Mouse (Mus musculus): ENCODE measurements around the gene BC049730. TPM values are rescaled to one million over a fixed set of nuclear protein-coding genes. Genes with fewer than 3 reads are reported as not detected.

BC049730 gene
- polyA plus RNA-seq (2012; rRNA removed; ENCODE audit: low replicate concordance) = not detected in 2 replicates

DNA sequence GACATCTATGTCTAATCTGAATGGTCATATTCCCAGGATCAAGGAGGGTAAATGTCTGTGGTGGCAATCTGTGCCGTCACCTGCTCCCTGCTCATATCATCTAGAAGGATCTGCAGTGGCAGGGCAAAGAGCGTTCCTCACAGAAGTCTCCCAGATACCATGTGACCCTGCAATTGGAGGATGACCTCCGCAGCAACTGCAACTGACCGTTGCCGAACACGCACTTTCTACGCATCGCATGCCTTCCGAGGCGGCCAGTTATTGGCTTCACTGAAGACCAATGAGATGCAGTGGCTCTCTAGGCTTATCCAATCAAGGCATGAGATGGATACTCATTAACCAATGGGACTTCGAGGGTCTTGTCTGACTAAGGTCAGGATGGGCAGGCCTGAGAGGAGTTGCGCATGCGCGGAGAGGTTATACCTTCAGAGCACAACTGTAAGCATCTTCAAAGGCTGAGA is at the start of gene BC049730:
TSS of gene BC049730 (plus strand) at position 411 of the 461 bp plus-strand sequence.

DNA sequence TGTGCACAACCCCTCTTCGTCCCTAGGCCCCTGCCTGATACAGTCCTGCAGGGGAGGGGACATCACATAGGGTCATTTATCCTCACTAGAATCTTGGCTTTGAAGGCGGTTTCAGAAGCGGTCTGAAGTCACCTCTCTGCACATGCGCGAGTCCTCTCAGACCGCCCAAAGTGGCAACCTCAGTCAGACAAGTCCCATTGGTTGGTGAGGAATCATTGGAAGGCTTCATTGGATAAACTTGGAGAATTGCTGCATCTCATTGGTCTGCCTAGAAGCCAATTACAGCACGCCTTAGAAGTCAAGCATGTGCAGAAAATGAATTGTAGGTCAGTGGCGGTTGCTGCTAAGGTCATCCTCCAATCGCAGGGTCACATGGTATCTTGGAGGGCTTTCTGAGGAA is 32.5 kb upstream of the BC049730 start, which contains the start of gene Tex101:
TSS of gene Tex101 (minus strand) at position 101 of the 400 bp plus-strand sequence.

DNA sequence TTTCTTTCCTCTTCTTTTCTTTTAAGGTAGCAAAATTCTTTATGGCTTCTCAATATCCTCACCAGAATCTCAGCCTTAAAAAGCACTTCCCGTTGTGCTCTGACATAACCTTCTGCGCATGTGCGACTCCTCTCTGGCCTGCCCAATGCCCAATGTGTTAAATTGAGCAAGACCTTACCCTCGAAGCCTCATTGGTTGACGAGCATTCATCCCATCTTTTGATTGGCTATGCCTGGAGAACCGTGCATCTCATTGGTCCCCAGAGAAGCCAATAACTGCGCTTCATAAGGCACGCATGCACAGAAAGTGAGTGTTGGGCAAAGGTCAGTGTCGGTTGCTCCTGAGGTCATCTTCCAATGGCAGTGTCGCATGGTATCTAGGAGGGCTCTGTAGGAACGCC is 17.8 kb downstream of the BC049730 start, which contains the start of gene Gm4763:
TSS of gene Gm4763 (minus strand) at position 101 of the 400 bp plus-strand sequence.

DNA sequence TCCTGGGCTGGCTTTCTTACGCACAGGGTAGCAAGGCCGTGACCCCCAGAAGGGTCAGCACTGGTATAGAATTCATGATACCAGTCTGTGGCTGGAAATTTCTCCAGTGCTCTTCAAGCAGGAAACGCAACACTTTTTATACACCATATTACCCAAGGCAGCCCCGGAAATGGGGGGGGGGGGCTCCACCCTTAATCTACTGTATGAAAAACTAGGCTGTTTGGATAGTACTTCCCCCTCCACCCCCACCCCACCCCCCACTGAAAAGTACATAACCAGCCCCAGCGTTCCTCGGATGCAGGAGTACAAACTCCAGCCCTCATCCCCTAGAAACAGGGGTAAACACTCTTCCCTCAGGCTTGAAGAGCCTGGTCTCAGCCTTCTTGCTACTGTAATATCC is 51.2 kb downstream of the BC049730 start, which contains the start of gene Cd177:
TSS of gene Cd177 (minus strand) at position 101 of the 400 bp plus-strand sequence.

Other genes starting within 250 kb of the BC049730 start
- 13.8 and 14.6 TPM in 2 replicates for gene Plaur, start 246.8 kb upstream of the BC049730 start, polyA plus RNA-seq (2012; rRNA removed; ENCODE audit: low replicate concordance)
- gene Cadm4, start 227.2 kb upstream of the BC049730 start, polyA plus RNA-seq (2012; rRNA removed; ENCODE audit: low replicate concordance) = 4.5 and 10.2 TPM in 2 replicates
- gene Zfp428, start 202.2 kb upstream of the BC049730 start, polyA plus RNA-seq (2012; rRNA removed; ENCODE audit: low replicate concordance) = 2.7 and 20.4 TPM in 2 replicates
- gene AC161166.1, start 196.8 kb upstream of the BC049730 start, polyA plus RNA-seq (2012; rRNA removed; ENCODE audit: low replicate concordance) = not detected in 2 replicates
- gene Irgq, start 178.6 kb upstream of the BC049730 start, polyA plus RNA-seq (2012; rRNA removed; ENCODE audit: low replicate concordance) = 19.3 and 22.6 TPM in 2 replicates
- gene Pinlyp, start 163.1 kb upstream of the BC049730 start, polyA plus RNA-seq (2012; rRNA removed; ENCODE audit: low replicate concordance) = 0.15 TPM in 1 of 2 replicates, not detected in the other
- 38.3 and 65.9 TPM in 2 replicates for gene Xrcc1, start 163.0 kb upstream of the BC049730 start, polyA plus RNA-seq (2012; rRNA removed; ENCODE audit: low replicate concordance)
- gene Ethe1, start 121.7 kb upstream of the BC049730 start, polyA plus RNA-seq (2012; rRNA removed; ENCODE audit: low replicate concordance) = 16.2 and 42.4 TPM in 2 replicates
- 0.23 and 1.2 TPM in 2 replicates for gene Zfp575, start 121.6 kb upstream of the BC049730 start, polyA plus RNA-seq (2012; rRNA removed; ENCODE audit: low replicate concordance)
- 0.92 and 2.6 TPM in 2 replicates for gene Phldb3, start 98.5 kb upstream of the BC049730 start, polyA plus RNA-seq (2012; rRNA removed; ENCODE audit: low replicate concordance)
- gene Lypd3, start 72.7 kb upstream of the BC049730 start, polyA plus RNA-seq (2012; rRNA removed; ENCODE audit: low replicate concordance) = 0.07 and 0.81 TPM in 2 replicates
- not detected in 2 replicates for gene Tex101, start 32.6 kb upstream of the BC049730 start, polyA plus RNA-seq (2012; rRNA removed; ENCODE audit: low replicate concordance)
- not detected in 2 replicates for gene Gm4763, start 17.7 kb downstream of the BC049730 start, polyA plus RNA-seq (2012; rRNA removed; ENCODE audit: low replicate concordance)
- gene Cd177, start 51.1 kb downstream of the BC049730 start, polyA plus RNA-seq (2012; rRNA removed; ENCODE audit: low replicate concordance) = 0.10 and 0.41 TPM in 2 replicates
- gene Ceacam10, start 68.0 kb downstream of the BC049730 start, polyA plus RNA-seq (2012; rRNA removed; ENCODE audit: low replicate concordance) = 0.72 and 2.0 TPM in 2 replicates
- 3.5 and 6.8 TPM in 2 replicates for gene Gm9844, start 153.0 kb downstream of the BC049730 start, polyA plus RNA-seq (2012; rRNA removed; ENCODE audit: low replicate concordance)
- gene Lypd4, start 160.7 kb downstream of the BC049730 start, polyA plus RNA-seq (2012; rRNA removed; ENCODE audit: low replicate concordance) = not detected in 2 replicates
- gene Dmrtc2, start 160.8 kb downstream of the BC049730 start, polyA plus RNA-seq (2012; rRNA removed; ENCODE audit: low replicate concordance) = 0.20 TPM in 1 of 2 replicates, not detected in the other
- gene Rps19, start 175.1 kb downstream of the BC049730 start, polyA plus RNA-seq (2012; rRNA removed; ENCODE audit: low replicate concordance) = 506 and 945 TPM in 2 replicates
- gene Cd79a, start 188.1 kb downstream of the BC049730 start, polyA plus RNA-seq (2012; rRNA removed; ENCODE audit: low replicate concordance) = 2.0 and 3.7 TPM in 2 replicates
- 231 and 248 TPM in 2 replicates for gene Arhgef1, start 193.7 kb downstream of the BC049730 start, polyA plus RNA-seq (2012; rRNA removed; ENCODE audit: low replicate concordance)
- not detected in 2 replicates for gene Gm4881, start 235.3 kb downstream of the BC049730 start, polyA plus RNA-seq (2012; rRNA removed; ENCODE audit: low replicate concordance)